Mouse (Mus musculus) lung, embryonic 16.5 days (tissue): Measurements from ENCODE around the gene Krtap16-1. TPM values are rescaled to one million over a fixed set of nuclear protein-coding genes. Genes with fewer than 3 reads are reported as not detected.

ENCODE experiments used
- polyA plus RNA-seq: library from polyadenylated mRNA; unstranded; fragments of >200 nt; fragmentation: Nextera tagmentation; extraction: Ambion mirVana; gene quantifications from 2 replicates; pipeline ENCODE4 v1.2.1, GENCODE M21; 2015

The Krtap16-1 gene
- polyA plus RNA-seq, 1 experiment from 2014 or later: not detected

Other genes with a start within 250 kb of the Krtap16-1 start
- gene Gm11595, start 213.7 kb downstream of the Krtap16-1 start, polyA plus RNA-seq: not detected in 2 replicates
- gene Krtap4-8, start 205.9 kb downstream of the Krtap16-1 start, polyA plus RNA-seq: not detected in 2 replicates
- gene Krtap4-9, start 201.4 kb downstream of the Krtap16-1 start, polyA plus RNA-seq: not detected in 2 replicates
- not detected in 2 replicates for gene Gm11596, start 193.1 kb downstream of the Krtap16-1 start, polyA plus RNA-seq
- not detected in 2 replicates for gene Gm11569, start 187.7 kb downstream of the Krtap16-1 start, polyA plus RNA-seq
- not detected in 2 replicates for gene Gm11554, start 182.2 kb downstream of the Krtap16-1 start, polyA plus RNA-seq
- gene Krtap4-13, start 176.7 kb downstream of the Krtap16-1 start, polyA plus RNA-seq: not detected in 2 replicates
- gene Gm11564, start 170.9 kb downstream of the Krtap16-1 start, polyA plus RNA-seq: not detected in 2 replicates
- not detected in 2 replicates for gene 2300003K06Rik, start 148.5 kb downstream of the Krtap16-1 start, polyA plus RNA-seq
- not detected in 2 replicates for gene Krtap4-16, start 135.0 kb downstream of the Krtap16-1 start, polyA plus RNA-seq
- gene Gm11568, start 128.7 kb downstream of the Krtap16-1 start, polyA plus RNA-seq: not detected in 2 replicates
- gene Gm11559, start 122.1 kb downstream of the Krtap16-1 start, polyA plus RNA-seq: not detected in 2 replicates
- gene Krtap9-1, start 113.2 kb downstream of the Krtap16-1 start, polyA plus RNA-seq: not detected in 2 replicates
- gene Gm11567, start 107.4 kb downstream of the Krtap16-1 start, polyA plus RNA-seq: not detected in 2 replicates
- gene Krtap31-1, start 78.7 kb downstream of the Krtap16-1 start, polyA plus RNA-seq: not detected in 2 replicates
- not detected in 2 replicates for gene Gm11565, start 71.8 kb downstream of the Krtap16-1 start, polyA plus RNA-seq
- gene Krtap31-2, start 50.3 kb downstream of the Krtap16-1 start, polyA plus RNA-seq: not detected in 2 replicates
- not detected in 2 replicates for gene Krtap9-5, start 38.1 kb downstream of the Krtap16-1 start, polyA plus RNA-seq
- gene Krtap29-1, start 7.5 kb downstream of the Krtap16-1 start, polyA plus RNA-seq: not detected in 2 replicates
- gene Krtap17-1, start 7.4 kb upstream of the Krtap16-1 start, polyA plus RNA-seq: 0.83 and 1.2 TPM in 2 replicates
- gene Krt33a, start 29.6 kb upstream of the Krtap16-1 start, polyA plus RNA-seq: not detected in 2 replicates
- not detected in 2 replicates for gene Krt33b, start 43.3 kb upstream of the Krtap16-1 start, polyA plus RNA-seq
- 0.21 and 0.44 TPM in 2 replicates for gene Krt34, start 55.0 kb upstream of the Krtap16-1 start, polyA plus RNA-seq
- gene Krt31, start 64.0 kb upstream of the Krtap16-1 start, polyA plus RNA-seq: 0.10 and 0.21 TPM in 2 replicates
- not detected in 2 replicates for gene Krt32, start 101.6 kb upstream of the Krtap16-1 start, polyA plus RNA-seq
- not detected in 2 replicates for gene Krt35, start 109.6 kb upstream of the Krtap16-1 start, polyA plus RNA-seq
- gene Krt36, start 119.0 kb upstream of the Krtap16-1 start, polyA plus RNA-seq: 0.20 TPM in 1 of 2 replicates, not detected in the other
- 4.5 and 8.2 TPM in 2 replicates for gene Krt13, start 135.0 kb upstream of the Krtap16-1 start, polyA plus RNA-seq
- 59.9 and 78.6 TPM in 2 replicates for gene Krt15, start 149.3 kb upstream of the Krtap16-1 start, polyA plus RNA-seq
- gene Krt19, start 162.1 kb upstream of the Krtap16-1 start, polyA plus RNA-seq: 349 and 432 TPM in 2 replicates
- gene Krt9, start 206.6 kb upstream of the Krtap16-1 start, polyA plus RNA-seq: not detected in 2 replicates
- 2.1 and 5.0 TPM in 2 replicates for gene Krt14, start 221.0 kb upstream of the Krtap16-1 start, polyA plus RNA-seq